Mouse (Mus musculus): ENCODE data around the gene Ckap4. TPM values are rescaled to one million over a fixed set of nuclear protein-coding genes. Genes with fewer than 3 reads are reported as not detected.
"Not testable (repeated sequence)": the region's sequence is repeated elsewhere in the genome, so short reads cannot be mapped to it uniquely, and the experiment has no call there.

Gene Ckap4
- polyA plus RNA-seq, 1 experiment from 2014 or later: 12.7 TPM

- DNase-seq (ENCODE audit: low spot score): no peak
Measured at GRCm38 (mm10) chr10:84512766-84513165, 21.1 kb downstream of the Ckap4 start.

DNA sequence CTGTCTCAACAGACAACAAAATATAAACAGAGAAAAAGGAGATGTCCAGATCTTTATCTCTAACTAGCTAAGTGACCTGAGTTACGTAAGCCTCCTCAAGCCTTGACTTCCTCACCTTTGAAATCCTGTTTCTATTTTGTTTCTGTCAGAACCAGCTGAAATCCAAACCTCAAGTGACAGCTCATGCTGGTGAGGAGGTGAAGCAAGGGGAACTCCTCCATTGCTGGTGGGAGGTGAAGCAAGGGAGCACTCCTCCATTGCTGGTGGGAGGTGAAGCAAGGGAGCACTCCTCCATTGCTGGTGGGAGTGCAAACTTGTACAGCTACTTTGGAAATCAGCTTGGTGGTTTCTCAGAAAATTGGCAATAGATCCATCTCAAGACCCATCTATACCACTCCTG is 25.3 kb downstream of the Ckap4 start:
- no peak for DNase-seq (ENCODE audit: low spot score)

- no peak for DNase-seq (ENCODE audit: low spot score)
Measured at GRCm38 (mm10) chr10:84498867-84499266, 35.0 kb downstream of the Ckap4 start.

- DNase-seq (ENCODE audit: low spot score): no peak
Measured at GRCm38 (mm10) chr10:84496805-84497204, 37.1 kb downstream of the Ckap4 start.

DNA sequence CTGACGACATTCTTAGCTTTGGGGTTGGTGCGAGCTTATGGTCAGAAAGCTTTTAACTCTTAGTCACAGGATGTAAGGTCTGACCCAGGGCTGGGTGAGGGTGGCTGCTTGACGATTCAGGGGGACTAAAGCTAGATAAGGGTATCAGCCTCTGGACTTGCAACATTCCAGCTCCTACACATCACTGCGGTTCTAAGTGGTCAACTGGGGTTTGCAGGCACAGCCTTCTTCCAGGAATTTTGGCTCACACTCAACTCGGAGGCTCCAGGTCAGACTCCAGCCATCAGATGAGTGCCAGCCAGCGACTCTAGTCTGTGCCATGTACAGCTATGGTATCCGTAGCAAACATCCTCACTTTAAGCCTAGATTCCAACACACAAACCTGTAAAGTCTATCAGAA is 39.4 kb downstream of the Ckap4 start:
- no peak for DNase-seq (ENCODE audit: low spot score)

- no peak for DNase-seq (ENCODE audit: low spot score)
Measured at GRCm38 (mm10) chr10:84490115-84490514, 43.7 kb downstream of the Ckap4 start.

DNA sequence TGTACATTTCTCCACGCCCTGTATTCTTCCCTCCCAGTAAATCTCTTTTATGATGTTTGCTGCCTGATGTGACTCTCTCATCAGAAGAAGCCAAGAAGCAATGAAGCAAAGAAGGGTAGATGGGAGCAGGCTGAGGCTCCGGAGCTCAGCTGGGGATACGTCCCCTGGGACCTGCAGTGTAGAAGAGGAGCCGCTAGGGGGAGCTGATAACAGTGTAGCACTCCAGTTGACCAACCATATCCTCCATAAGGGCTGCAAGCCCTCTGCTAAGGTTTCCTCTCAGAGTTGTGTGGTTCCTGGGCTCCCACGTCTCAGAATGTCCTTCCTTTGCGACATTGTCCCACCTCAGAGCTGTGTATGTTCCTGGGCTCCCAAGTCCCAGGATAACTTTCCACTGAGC is 45.5 kb downstream of the Ckap4 start:
- peak; percentile 68 for DNase-seq (ENCODE audit: low spot score)

GRCm38 (mm10) chr10:84484661-84485060 is 49.2 kb downstream of the Ckap4 start:
- DNase-seq (ENCODE audit: low spot score): no peak

GRCm38 (mm10) chr10:84483553-84483952 is 50.3 kb downstream of the Ckap4 start:
- DNase-seq (ENCODE audit: low spot score): no peak

- DNase-seq (ENCODE audit: low spot score): no peak
Measured at GRCm38 (mm10) chr10:84483069-84483468, 50.8 kb downstream of the Ckap4 start.

DNA sequence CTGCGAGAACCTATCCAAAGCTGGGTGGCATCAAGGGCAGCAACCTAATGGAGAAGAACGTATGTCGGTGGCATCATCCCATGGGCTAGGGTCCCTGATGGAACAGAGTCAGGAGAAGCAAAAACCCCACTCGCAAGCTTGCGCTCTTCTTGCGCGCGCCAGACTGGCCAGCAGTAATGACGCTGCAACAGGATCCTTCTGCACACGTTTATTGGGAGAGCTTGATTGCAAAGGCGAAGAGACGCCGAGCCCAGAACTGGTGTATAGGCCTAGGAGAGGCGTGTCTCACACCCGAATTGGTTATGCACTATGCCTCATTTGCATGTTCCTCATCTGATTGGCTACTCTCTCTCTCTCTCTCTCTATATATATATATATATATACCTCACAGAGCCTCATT is 51.4 kb downstream of the Ckap4 start:
- DNase-seq (ENCODE audit: low spot score): not testable (repeated sequence)

- DNase-seq (ENCODE audit: low spot score): no peak
Measured at GRCm38 (mm10) chr10:84481327-84481671, 52.6 kb downstream of the Ckap4 start.

GRCm38 (mm10) chr10:84480667-84481326 is 53.1 kb downstream of the Ckap4 start:
- DNase-seq (ENCODE audit: low spot score): no peak

- no peak for DNase-seq (ENCODE audit: low spot score)
Measured at GRCm38 (mm10) chr10:84480146-84480545, 53.7 kb downstream of the Ckap4 start.

DNA sequence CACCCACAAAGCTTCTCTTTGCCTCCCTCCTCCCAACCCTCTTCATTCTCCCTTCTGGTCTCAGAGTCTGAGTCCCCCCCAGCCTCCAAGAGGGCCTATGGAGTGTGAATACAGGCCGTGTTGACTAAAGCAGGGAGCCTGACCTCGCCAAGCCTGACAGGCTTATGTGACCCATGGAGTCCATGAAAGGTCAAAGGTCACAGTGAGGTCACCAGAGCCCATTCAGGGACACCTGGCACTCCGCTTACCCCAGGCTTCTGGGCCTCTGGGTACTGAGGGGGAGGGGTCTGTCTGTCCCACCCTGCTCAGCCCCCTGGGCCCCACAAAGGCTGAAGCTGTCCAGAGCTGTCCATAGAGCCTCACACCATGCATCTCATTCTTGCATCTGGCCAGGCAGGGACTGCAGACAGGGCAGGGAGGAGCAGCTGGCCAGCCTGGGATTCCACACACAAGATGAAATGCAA is 56.2 kb downstream of the Ckap4 start:
- DNase-seq (ENCODE audit: low spot score): no peak

GRCm38 (mm10) chr10:84477045-84477612 is 56.7 kb downstream of the Ckap4 start:
- DNase-seq (ENCODE audit: low spot score): no peak

Other genes with a start within 250 kb of the Ckap4 start
- 0.50 and 0.73 TPM in 2 replicates for gene Nuak1, start 93.5 kb downstream of the Ckap4 start, polyA plus RNA-seq (2015; fragmentation: Nextera tagmentation; extraction: Ambion mirVana)
- gene Tcp11l2, start 42.6 kb upstream of the Ckap4 start, polyA plus RNA-seq (2015; fragmentation: Nextera tagmentation; extraction: Ambion mirVana): 41.8 TPM in 2 replicates
- gene Polr3b, start 88.2 kb upstream of the Ckap4 start, polyA plus RNA-seq (2015; fragmentation: Nextera tagmentation; extraction: Ambion mirVana): 11.3 and 12.1 TPM in 2 replicates
- gene Rfx4, start 222.0 kb upstream of the Ckap4 start, polyA plus RNA-seq (2015; fragmentation: Nextera tagmentation; extraction: Ambion mirVana): 0.08 TPM in 1 of 2 replicates, not detected in the other